Mouse (Mus musculus) heart, embryonic 12.5 days (tissue): ENCODE results near the gene Nobox. TPM values are rescaled to one million over a fixed set of nuclear protein-coding genes. Genes with fewer than 3 reads are reported as not detected.

Source experiments
- ATAC-seq: fragments of 200-750 bp; cut with Nextera tagmentation; 2 replicates; pipeline ENCODE4 v1.8.0; 2017; ENCODE audit warnings: moderate TSS enrichment, moderate library complexity; ENCODE audit not compliant: insufficient number of reproducible peaks, low FRiP score
- H3K27ac ChIP-seq: fragments of 300-500 bp; sonication (generic); 2 replicates; pipeline ENCODE4 v1.5.1; 2016; ENCODE audit warnings: mild to moderate bottlenecking, moderate library complexity; ENCODE audit not compliant: poor library complexity, severe bottlenecking
- H3K27me3 ChIP-seq: fragments of 300-500 bp; sonication (generic); replicated peaks from 2 replicates; pipeline ENCODE4 v1.6.1; 2016; ENCODE audit warnings: mild to moderate bottlenecking, moderate library complexity
- H3K36me3 ChIP-seq: fragments of 300-500 bp; sonication (generic); 2 replicates; pipeline ENCODE4 v1.6.1; 2016; ENCODE audit warnings: mild to moderate bottlenecking, moderate library complexity
- H3K4me1 ChIP-seq: fragments of 300-500 bp; sonication (generic); replicated peaks from 2 replicates; pipeline ENCODE4 v1.6.1; 2016; ENCODE audit warnings: mild to moderate bottlenecking
- H3K4me2 ChIP-seq: fragments of 300-500 bp; sonication (generic); 2 replicates; pipeline ENCODE4 v1.6.1; 2016; ENCODE audit warnings: mild to moderate bottlenecking, moderate library complexity
- H3K4me3 ChIP-seq: fragments of 300-500 bp; sonication (generic); 2 replicates; pipeline ENCODE4 v1.5.1; 2016; ENCODE audit warnings: mild to moderate bottlenecking
- H3K9ac ChIP-seq: fragments of 300-500 bp; sonication (generic); 2 replicates; pipeline ENCODE4 v1.6.1; 2016; ENCODE audit warnings: mild to moderate bottlenecking, moderate library complexity
- H3K9me3 ChIP-seq: fragments of 300-500 bp; sonication (generic); replicated peaks from 2 replicates; pipeline ENCODE4 v1.6.1; 2016; ENCODE audit warnings: mild to moderate bottlenecking, moderate library complexity
- WGBS: fragments of 180-500 bp; shearing (Covaris S2); methylation state at CpG from one replicate; pipeline ENCODE4 v1.1.7; 2016; 5-methylcytosine and 5-hydroxymethylcytosine counted together
- polyA plus RNA-seq: library from polyadenylated mRNA; unstranded; fragments of >200 nt; fragmentation: Nextera tagmentation; extraction: Ambion mirVana; gene quantifications from 2 replicates; pipeline ENCODE4 v1.2.1, GENCODE M21; 2016

Gene Nobox
- polyA plus RNA-seq, 1 experiment from 2014 or later = not detected

DNA sequence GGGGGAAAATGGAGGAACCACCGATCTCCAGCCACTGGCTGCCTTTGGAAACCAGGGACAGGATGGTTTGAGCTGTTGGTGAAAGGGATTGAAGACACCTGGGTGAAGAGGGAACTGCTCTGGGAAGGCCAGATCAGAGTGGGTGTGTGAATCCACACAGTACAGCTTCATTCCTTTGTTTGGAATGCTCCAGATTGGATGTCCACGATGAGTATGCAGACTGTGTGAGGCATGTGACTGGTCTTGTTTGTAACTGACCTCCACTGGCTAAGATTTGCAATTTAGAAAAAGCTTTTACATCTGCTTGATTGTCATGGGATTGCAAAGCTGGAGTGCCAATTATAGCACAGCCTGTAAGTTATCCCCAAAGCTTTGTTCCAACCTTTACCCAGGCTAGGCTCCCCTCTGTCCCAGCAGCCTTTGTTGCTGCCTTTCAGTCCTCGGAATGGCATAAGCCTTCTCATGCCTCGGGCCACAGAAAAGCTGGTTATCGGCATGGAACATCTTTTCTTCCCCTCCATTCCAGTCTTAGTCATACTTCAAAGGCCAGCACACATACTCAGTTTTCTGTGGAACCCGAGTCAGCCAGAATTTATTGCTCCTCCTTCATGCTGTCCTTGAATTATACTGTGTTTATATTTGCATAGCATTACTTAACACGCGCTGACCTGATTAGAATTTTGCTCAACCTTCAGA is 3.8 kb upstream of the Nobox start:
- Histone ChIP-seq H3K27me3 (no peaks in the 10 kb centered on the region), H3K36me3 (no peaks in the 10 kb centered on the region), H3K4me1 (no peaks in the 10 kb centered on the region), H3K9me3 (no peaks in the 10 kb centered on the region), H3K9ac (no peak overlapping the region), H3K4me3 (no peak overlapping the region), H3K27ac (no peak overlapping the region), H3K4me2 (no peak overlapping the region)
- no peak for ATAC-seq
- WGBS = 67% methylated on average over 8 of the region's 8 CpGs

- ATAC-seq = no peak
- Histone ChIP-seq H3K4me3 (no peak overlapping the region), H3K9me3 (no peaks in the 10 kb centered on the region), H3K27me3 (no peaks in the 10 kb centered on the region), H3K9ac (no peak overlapping the region), H3K27ac (no peak overlapping the region), H3K36me3 (no peaks in the 10 kb centered on the region), H3K4me2 (no peak overlapping the region), H3K4me1 (no peaks in the 10 kb centered on the region)
These were observed 3.2 kb upstream of the Nobox start for GRCm38 (mm10) chr6:43312546-43312945.

DNA sequence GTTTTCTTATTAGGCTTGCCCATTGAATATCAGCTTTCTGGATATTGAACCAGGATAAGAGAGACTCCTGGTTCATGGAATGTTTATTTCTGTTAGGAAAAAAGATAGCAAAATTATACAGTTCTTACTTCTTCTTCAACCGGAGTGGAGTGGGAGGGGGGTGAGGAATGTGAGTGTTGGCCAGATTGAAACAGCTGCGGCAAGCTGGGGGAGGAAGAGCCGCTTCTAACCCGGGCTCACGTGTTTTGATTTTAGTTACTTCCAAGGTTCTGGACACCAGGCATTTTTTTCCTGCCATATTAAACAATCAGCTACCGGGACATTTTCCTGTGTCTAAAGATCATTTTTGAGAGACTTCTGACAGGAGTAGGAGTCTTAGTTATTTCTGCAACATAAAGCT is 717 bp upstream of the Nobox start:
- ATAC-seq = no peak
- no peak overlapping the region for H3K4me2 ChIP-seq
- H3K4me1 ChIP-seq = no peaks in the 10 kb centered on the region
- 49% methylated on average over 6 of the region's 6 CpGs for WGBS
- H3K36me3 ChIP-seq = no peaks in the 10 kb centered on the region
- H3K4me3 ChIP-seq = no peak overlapping the region
- no peak overlapping the region for H3K9ac ChIP-seq
- no peaks in the 10 kb centered on the region for H3K9me3 ChIP-seq
- no peaks in the 10 kb centered on the region for H3K27me3 ChIP-seq
- no peak overlapping the region for H3K27ac ChIP-seq

DNA sequence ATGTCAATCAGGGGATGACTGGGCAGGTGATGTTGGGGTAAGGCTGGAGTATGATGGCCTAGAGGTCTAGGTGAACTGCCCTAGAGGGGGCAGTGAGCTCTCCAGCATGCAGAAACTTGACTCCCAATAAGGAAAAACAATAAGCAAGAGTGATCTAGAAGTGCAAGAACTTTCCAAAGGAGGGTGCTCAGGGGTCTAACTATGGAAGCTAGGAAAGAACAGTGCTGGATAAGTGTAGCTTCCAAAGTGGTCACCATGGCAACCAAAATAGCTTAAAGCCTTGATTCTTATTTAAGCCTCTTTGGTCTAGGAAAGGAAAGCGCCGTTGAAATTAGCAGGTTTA is 11.9 kb downstream of the Nobox start:
- no peak for ATAC-seq
- Histone ChIP-seq H3K36me3 (no peaks in the 10 kb centered on the region), H3K9me3 (no peaks in the 10 kb centered on the region), H3K27ac (no peak overlapping the region), H3K27me3 (no peaks in the 10 kb centered on the region), H3K4me2 (no peak overlapping the region), H3K9ac (no peak overlapping the region), H3K4me1 (peaks cover 10% of the 10 kb centered on the region), H3K4me3 (no peak overlapping the region)
- WGBS = 41% methylated on average over 2 of the region's 2 CpGs

DNA sequence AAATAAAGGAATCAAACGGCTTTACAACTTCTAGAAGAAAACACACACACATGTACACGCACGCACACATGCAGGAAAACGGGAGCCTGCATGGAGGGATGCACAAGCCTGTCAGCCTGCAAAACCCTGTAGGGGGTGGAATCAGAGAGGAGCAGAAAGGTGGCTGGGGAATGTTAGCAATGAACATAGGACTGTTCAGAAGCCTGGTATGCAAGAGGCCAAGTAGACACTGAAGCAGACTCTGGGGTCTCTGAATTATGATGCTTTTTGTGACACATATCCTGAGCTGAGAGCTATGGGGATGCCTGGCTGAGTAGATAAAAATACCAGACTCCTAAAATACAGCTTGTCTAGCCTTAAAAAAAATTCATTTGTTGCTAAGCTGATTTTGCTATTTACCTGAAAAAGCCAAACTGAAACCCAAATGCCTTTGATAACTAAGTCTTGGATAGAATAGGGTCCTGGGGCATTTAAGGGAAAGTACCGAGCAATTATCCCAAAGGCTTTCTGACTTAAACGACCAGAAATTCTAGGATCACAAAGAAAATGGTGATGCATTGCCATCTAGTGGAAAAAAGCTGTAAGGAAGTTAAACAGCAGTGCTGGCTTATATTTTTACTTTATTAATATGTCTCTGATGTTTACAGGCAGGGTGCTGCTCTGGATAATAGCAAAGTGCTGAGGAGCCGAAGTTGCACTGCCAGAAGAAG is 12.4 kb downstream of the Nobox start:
- H3K27me3 ChIP-seq = no peaks in the 10 kb centered on the region
- ATAC-seq = no peak
- H3K9me3 ChIP-seq = no peaks in the 10 kb centered on the region
- 41% methylated on average over 7 of the region's 7 CpGs for WGBS
- peaks cover 15% of the 10 kb centered on the region for H3K4me1 ChIP-seq
- H3K4me3 ChIP-seq = no peak overlapping the region
- no peak overlapping the region for H3K27ac ChIP-seq
- no peak overlapping the region for H3K4me2 ChIP-seq
- H3K9ac ChIP-seq = no peak overlapping the region
- H3K36me3 ChIP-seq = no peaks in the 10 kb centered on the region

GRCm38 (mm10) chr6:43295908-43296307 is 13.4 kb downstream of the Nobox start:
- ATAC-seq = peak; percentile 33; the same call in 1 of the 2 replicates
- Histone ChIP-seq H3K27ac (peak overlapping the region; percentile 22; the same call in 1 of the 2 replicates), H3K9ac (no peak overlapping the region), H3K9me3 (no peaks in the 10 kb centered on the region), H3K4me2 (peak overlapping the region; percentile 42), H3K36me3 (no peaks in the 10 kb centered on the region), H3K27me3 (no peaks in the 10 kb centered on the region), H3K4me1 (peaks cover 16% of the 10 kb centered on the region), H3K4me3 (no peak overlapping the region)
- WGBS = 10% methylated on average over 5 of the region's 5 CpGs

GRCm38 (mm10) chr6:43293175-43293574 is 16.2 kb downstream of the Nobox start:
- no peak overlapping the region for H3K9ac ChIP-seq
- no peak overlapping the region for H3K27ac ChIP-seq
- 74% methylated on average over 7 of the region's 7 CpGs for WGBS

DNA sequence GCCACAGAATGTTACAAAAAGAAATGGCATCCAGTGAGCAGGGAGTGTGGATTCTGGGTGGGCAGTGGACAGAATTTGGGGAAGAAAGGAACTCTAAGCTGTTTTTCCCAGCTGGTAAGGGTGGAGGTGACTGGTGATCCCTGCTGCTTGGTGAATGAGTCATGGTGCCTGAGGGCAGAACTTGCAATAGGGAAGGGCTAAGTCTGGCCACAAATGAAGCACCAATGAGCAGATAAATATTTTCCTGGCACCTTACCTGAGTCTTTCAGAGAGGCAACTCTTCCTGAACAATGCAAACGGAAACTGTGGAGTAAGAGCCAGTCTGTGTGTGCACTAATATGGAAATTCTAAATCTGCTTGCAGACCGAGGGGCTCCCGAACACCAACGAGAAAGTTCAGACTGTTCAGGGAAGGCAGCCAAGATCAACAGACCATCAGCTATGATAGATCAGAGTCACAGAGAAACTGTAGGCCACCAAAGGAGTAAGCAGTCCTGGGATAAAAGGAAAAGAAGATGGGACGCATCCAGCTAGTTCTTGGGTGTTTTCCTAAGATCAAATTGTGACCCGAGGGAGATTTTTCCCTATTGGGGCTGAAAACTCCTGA is 16.8 kb downstream of the Nobox start:
- peaks cover 18% of the 10 kb centered on the region for H3K36me3 ChIP-seq
- H3K4me3 ChIP-seq = no peak overlapping the region
- H3K4me2 ChIP-seq = no peak overlapping the region
- no peaks in the 10 kb centered on the region for H3K9me3 ChIP-seq
- H3K9ac ChIP-seq = no peak overlapping the region
- peak; percentile 15; the same call in 1 of the 2 replicates for ATAC-seq
- H3K4me1 ChIP-seq = peaks cover 16% of the 10 kb centered on the region
- H3K27ac ChIP-seq = no peak overlapping the region
- WGBS = 47% methylated on average over 6 of the region's 6 CpGs
- no peaks in the 10 kb centered on the region for H3K27me3 ChIP-seq

More at GRCm38 (mm10) chr6:43293175-43293574, 16.2 kb downstream of the Nobox start:
- Histone ChIP-seq H3K4me3 (no peak overlapping the region), H3K27me3 (no peaks in the 10 kb centered on the region), H3K4me2 (no peak overlapping the region), H3K4me1 (peaks cover 16% of the 10 kb centered on the region), H3K9me3 (no peaks in the 10 kb centered on the region), H3K36me3 (peaks cover 13% of the 10 kb centered on the region)
- no peak for ATAC-seq

GRCm38 (mm10) chr6:43292041-43292440 is 17.3 kb downstream of the Nobox start:
- H3K4me2 ChIP-seq = no peak overlapping the region
- H3K9ac ChIP-seq = no peak overlapping the region
- no peak overlapping the region for H3K4me3 ChIP-seq
- H3K4me1 ChIP-seq = peaks cover 16% of the 10 kb centered on the region
- peaks cover 22% of the 10 kb centered on the region for H3K36me3 ChIP-seq
- 63% methylated on average over 3 of the region's 3 CpGs for WGBS
- no peak for ATAC-seq
- no peaks in the 10 kb centered on the region for H3K9me3 ChIP-seq
- no peaks in the 10 kb centered on the region for H3K27me3 ChIP-seq
- no peak overlapping the region for H3K27ac ChIP-seq

- H3K36me3 ChIP-seq = peaks cover 38% of the 10 kb centered on the region
- WGBS = 70% methylated on average over 5 of the region's 5 CpGs
- H3K27me3 ChIP-seq = no peaks in the 10 kb centered on the region
- H3K4me1 ChIP-seq = no peaks in the 10 kb centered on the region
- no peak overlapping the region for H3K9ac ChIP-seq
- no peak for ATAC-seq
- no peak overlapping the region for H3K27ac ChIP-seq
- no peak overlapping the region for H3K4me2 ChIP-seq
- H3K9me3 ChIP-seq = no peaks in the 10 kb centered on the region
- no peak overlapping the region for H3K4me3 ChIP-seq
These were observed 28.9 kb downstream of the Nobox start for GRCm38 (mm10) chr6:43280481-43280880.

- no peak overlapping the region for H3K9ac ChIP-seq
- H3K36me3 ChIP-seq = peaks cover 32% of the 10 kb centered on the region
- H3K27me3 ChIP-seq = no peaks in the 10 kb centered on the region
- H3K4me2 ChIP-seq = no peak overlapping the region
- no peak for ATAC-seq
- H3K9me3 ChIP-seq = no peaks in the 10 kb centered on the region
- H3K4me3 ChIP-seq = no peak overlapping the region
- H3K4me1 ChIP-seq = no peaks in the 10 kb centered on the region
- no peak overlapping the region for H3K27ac ChIP-seq
These were observed 31.1 kb downstream of the Nobox start for GRCm38 (mm10) chr6:43278247-43278646.
